Mouse (Mus musculus) layer of hippocampus, postnatal 14 days (tissue): ENCODE results near the gene Crlf3. TPM values are rescaled to one million over a fixed set of nuclear protein-coding genes. Genes with fewer than 3 reads are reported as not detected.

Source experiments
- DNase-seq, 2 experiments: peaks; one replicate each; pipeline ENCODE4 v3.0.0; 2021 to 2022; ENCODE audit warnings: low spot score in 2 of 2, mixed read lengths in 1 of 2
- long read RNA-seq, 2 experiments: library from polyadenylated mRNA; stranded (forward); transcript quantifications; one replicate each; pipeline ENCODE4 v2.0.0; 2021
- total RNA-seq, 2 experiments: library from RNA; stranded (reverse); gene quantifications; 2 replicates each; pipeline ENCODE4 v1.2.3; 2021

Gene Crlf3
- 10 to 100 TPM; 18.3 to 22.1 TPM for total RNA-seq
- long read RNA-seq, experiment 1, transcript Crlf3-201 (8 exons, 2,396 nt) = major isoform, 14 of 20 reads
- long read RNA-seq, experiment 1, partial matches to known transcripts = 0 of 20 reads
- long read RNA-seq, experiment 1, other reads (novel, unspliced or antisense) = 4 of 20 reads
- long read RNA-seq, experiment 2, transcript Crlf3-201 (8 exons, 2,396 nt) = major isoform, 13 of 18 reads
- long read RNA-seq, experiment 2, partial matches to known transcripts = 1 of 18 reads
- long read RNA-seq, experiment 2, other reads (novel, unspliced or antisense) = 4 of 18 reads

DNA sequence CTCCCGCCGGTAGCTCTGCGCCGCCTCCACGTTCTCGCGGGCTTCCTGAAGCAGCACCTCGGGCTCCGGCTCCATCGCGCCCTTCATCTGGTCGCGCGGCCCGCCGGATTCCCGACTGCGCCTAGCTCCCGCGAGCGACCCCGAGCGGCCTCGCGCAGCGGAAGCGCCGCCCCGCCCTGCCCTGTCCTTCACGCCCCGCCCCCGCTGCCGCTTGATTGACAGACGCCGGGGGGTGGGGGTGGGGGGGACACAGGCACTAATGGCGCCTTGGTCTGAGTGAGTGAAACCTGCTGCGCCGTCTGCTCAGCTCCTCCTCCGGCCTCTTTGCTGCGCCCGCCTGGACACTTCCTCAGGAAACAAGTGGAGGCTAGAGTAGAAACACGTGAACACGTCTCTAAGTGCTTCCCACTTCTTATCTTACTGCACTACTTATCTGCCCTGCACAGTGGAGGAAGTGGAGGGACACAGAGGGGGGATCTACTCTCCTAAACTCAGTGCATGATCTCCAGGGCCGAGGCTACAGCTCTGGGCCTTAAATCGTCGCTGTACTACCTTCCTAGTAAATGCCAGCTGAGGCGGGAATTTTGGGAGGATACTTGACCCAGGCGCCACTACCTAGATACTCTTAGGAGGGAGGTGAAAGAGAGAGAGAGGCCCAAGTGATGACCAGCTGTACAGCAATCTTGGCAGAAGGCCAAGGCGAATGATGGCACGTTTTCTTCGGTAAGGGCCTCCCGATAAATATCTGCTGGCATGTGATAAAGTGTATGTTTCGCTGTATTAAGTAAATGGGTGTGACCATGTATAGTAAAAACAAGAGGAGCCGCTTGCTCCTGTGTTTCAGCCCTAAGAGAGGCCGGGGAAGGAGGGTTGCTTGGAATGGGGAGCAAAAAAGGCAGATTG is at the start of gene Crlf3:
TSS of gene Crlf3 (minus strand) at position 166 of the 903 bp plus-strand sequence.
- peak; percentile 85 to 94 for DNase-seq

DNA sequence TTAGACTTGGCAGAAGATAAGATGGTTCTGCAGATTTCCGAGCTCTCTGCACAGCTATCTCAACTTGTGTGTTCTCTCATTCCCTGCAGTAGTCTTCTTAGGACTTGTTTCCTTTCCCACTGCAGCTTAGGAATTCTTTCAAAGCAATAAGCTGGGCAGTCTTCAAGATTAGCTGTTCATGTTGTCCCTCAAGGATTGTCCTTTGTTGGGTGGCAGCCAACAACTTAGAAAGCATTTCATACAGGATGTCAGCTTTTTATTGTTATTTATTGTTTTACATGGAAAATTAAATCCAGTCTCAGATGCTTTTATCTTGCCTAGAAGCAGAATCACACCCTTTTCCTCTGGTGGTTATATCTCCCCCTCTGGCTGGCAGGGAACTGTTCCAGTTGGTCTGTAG is 35.6 kb upstream of the Crlf3 start:
- DNase-seq = no peak

DNA sequence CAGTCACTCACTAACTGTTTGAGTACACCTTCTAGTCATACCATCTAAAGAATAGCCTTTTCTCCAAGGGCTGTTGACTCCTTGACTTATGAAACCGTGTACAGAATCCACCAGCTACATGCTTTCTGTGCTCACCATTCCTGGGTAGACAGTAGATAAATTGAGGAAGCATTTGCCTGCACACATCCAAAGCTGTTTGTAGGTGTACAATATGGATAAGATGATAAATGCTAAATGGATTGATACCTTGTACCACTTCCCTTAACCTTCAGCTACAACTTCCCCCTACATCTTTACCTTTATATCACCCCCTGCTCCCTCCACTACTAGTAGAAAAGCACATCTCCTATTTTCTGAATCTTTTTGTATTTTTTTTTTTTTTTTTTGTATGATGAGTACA is 23.6 kb upstream of the Crlf3 start:
- no peak for DNase-seq

- no peak for DNase-seq
Observed at GRCm38 (mm10) chr11:80101298-80101697, 20.5 kb upstream of the Crlf3 start.

GRCm38 (mm10) chr11:80098444-80099056 is 17.8 kb upstream of the Crlf3 start:
- no peak for DNase-seq

DNA sequence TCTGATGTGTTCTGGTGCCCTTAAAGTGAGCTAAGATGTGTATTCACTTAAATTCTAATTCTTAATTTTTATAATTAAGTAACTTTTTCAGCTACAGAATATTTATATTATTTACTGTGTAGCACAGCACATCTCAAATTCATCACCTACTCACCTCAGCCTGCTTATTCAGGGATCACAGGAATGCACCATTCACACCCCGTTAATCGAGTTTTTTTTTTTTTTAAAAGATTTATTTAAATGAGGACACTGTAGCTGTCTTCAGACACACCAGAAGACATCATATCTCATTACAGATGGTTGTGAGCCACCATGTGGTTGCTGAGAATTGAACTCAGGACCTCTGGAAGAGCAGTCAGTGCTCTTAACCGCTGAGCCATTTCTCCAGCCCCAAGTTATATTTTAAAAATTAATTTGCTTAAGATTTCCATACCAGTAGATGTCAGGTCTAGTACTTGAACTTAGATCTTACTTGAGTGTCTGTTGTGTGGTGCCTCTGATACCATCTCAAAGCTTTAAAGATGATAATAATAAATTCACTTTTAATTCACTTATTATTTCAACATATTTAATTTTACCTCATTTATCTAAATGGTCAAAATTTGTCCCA is 9.9 kb upstream of the Crlf3 start:
- DNase-seq = no peak

DNA sequence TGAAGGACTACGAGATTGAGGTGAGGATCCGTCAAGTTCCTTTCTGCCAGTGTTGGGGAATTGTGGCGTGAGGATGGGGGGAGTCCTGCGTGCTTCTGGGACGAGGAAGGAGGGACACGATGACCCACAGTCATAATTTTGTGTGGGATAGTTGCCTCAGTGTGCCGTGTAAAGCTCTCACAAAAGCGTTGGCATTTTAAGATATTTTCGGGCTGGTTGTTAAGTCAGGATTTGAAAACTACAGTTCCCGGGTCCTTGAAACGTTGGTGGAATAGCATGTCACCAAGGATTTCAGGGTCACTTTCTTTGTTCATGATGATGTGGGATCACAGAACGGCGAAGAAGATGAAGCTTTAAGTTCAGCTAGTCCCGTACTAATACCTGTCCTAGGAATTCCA is 9.0 kb upstream of the Crlf3 start:
- no peak for DNase-seq

- peak; percentile 86 to 89 for DNase-seq
Observed at GRCm38 (mm10) chr11:80088917-80089816, 8.4 kb upstream of the Crlf3 start, which contains the start of gene Atad5. Gene Atad5 (plus strand): TSS chr11:80089400.

DNA sequence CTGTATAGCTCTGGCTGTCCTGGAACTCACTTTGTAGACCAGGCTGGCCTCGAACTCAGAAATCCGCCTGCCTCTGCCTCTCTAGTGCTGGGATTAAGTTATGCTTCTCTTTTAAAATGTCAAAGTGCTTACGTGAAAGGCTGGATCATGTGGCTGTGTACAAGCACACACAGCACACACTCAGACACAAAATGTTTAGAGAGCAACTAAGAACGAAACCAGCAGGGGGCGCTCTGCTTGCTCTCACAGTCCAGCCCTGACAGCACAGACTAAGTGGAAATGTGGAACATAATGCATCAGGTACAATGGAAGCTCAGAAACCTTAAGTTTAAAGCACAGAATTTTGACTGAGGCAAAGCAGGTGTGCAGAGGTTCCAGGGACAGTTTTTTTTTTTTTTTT is 6.1 kb upstream of the Crlf3 start:
- DNase-seq = peak; percentile 65 to 72

GRCm38 (mm10) chr11:80085356-80086055 is 4.7 kb upstream of the Crlf3 start:
- DNase-seq = no peak

GRCm38 (mm10) chr11:80081786-80082319 is 1.1 kb upstream of the Crlf3 start:
- DNase-seq = no peak

- DNase-seq = no peak
Observed at GRCm38 (mm10) chr11:80080381-80080825, 388 bp downstream of the Crlf3 start.

GRCm38 (mm10) chr11:80079751-80080150 is 1.0 kb downstream of the Crlf3 start:
- no peak for DNase-seq

- no peak for DNase-seq
Observed at GRCm38 (mm10) chr11:80078831-80079230, 2.0 kb downstream of the Crlf3 start.

- DNase-seq = no peak
Observed at GRCm38 (mm10) chr11:80077784-80078545, 2.8 kb downstream of the Crlf3 start.

- DNase-seq = no peak
Observed at GRCm38 (mm10) chr11:80075608-80076277, 5.0 kb downstream of the Crlf3 start.

GRCm38 (mm10) chr11:80072365-80072764 is 8.4 kb downstream of the Crlf3 start:
- no peak for DNase-seq

- no peak for DNase-seq
Observed at GRCm38 (mm10) chr11:80071039-80071438, 9.8 kb downstream of the Crlf3 start.
